Mouse (Mus musculus) kidney, adult 2 months (tissue): ENCODE data around the gene Hint1. TPM values are rescaled to one million over a fixed set of nuclear protein-coding genes. Genes with fewer than 3 reads are reported as not detected.

Source experiments
- DNase-seq: peaks from one replicate; pipeline ENCODE4 v3.0.0; 2021
- H3K27ac ChIP-seq: fragments of 200-500 bp; 2 replicates; pipeline ENCODE4 v1.5.1; 2012; ENCODE audit warnings: low read depth, low read length, control low read depth, inconsistent platforms; ENCODE audit not compliant: insufficient read depth
- H3K27me3 ChIP-seq: fragments of 200-500 bp; replicated peaks from 2 replicates; pipeline ENCODE4 v1.6.1; 2012; ENCODE audit warnings: mild to moderate bottlenecking, moderate library complexity, low read length, inconsistent platforms; ENCODE audit not compliant: control insufficient read depth, insufficient read depth
- H3K36me3 ChIP-seq: fragments of 200-500 bp; 2 replicates; pipeline ENCODE4 v1.6.1; 2012; ENCODE audit warnings: mild to moderate bottlenecking, moderate library complexity, low read length, inconsistent platforms; ENCODE audit not compliant: control insufficient read depth, insufficient read depth
- H3K4me1 ChIP-seq: fragments of 200-500 bp; 2 replicates; pipeline ENCODE4 v1.6.1; 2011; ENCODE audit warnings: low read length; ENCODE audit not compliant: control insufficient read depth, insufficient read depth
- H3K4me3 ChIP-seq: fragments of 200-500 bp; 2 replicates; pipeline ENCODE4 v1.5.1; 2011; ENCODE audit warnings: mild to moderate bottlenecking, low read depth, low read length, control low read depth; ENCODE audit not compliant: insufficient read depth
- CTCF ChIP-seq: fragments of 200-500 bp; conservative IDR thresholded peaks from 2 replicates; pipeline ENCODE4 v1.5.1; 2011; ENCODE audit warnings: low read depth, mild to moderate bottlenecking, control low read depth, low read length, moderate library complexity, mixed read lengths; ENCODE audit not compliant: insufficient read depth, insufficient read length
- POLR2A ChIP-seq: fragments of 200-500 bp; IDR thresholded peaks from one replicate; pipeline ENCODE4 v1.6.1; 2011; ENCODE audit warnings: low read depth, low read length, control low read depth
- WGBS: fragments of 180-500 bp; shearing (Covaris S2); methylation state at CpG from one replicate; pipeline ENCODE4 v1.1.7; 2018; 5-methylcytosine and 5-hydroxymethylcytosine counted together
- polyA plus RNA-seq: library from polyadenylated mRNA; depleted of rRNA; stranded (reverse); fragments of >200 nt; gene quantifications from 2 replicates; pipeline ENCODE4 v1.2.3, GENCODE M21; 2012

The Hint1 gene
- polyA plus RNA-seq, 1 experiment = 1,173 TPM

GRCm38 (mm10) chr11:54907259-54907658, 41.1 kb downstream of the Hint1 start:
- peak overlapping the region; percentile 99 for H3K27ac ChIP-seq
- TF ChIP-seq CTCF (no peak), POLR2A (no peak)
- H3K4me1 ChIP-seq = no peaks in the 10 kb centered on the region; the same call in 1 of the 2 replicates
- H3K27me3 ChIP-seq = no peaks in the 10 kb centered on the region
- H3K4me3 ChIP-seq = peak overlapping the region; percentile 42
- peak; percentile 60 for DNase-seq
- H3K36me3 ChIP-seq = peaks cover 32% of the 10 kb centered on the region; the same call in 1 of the 2 replicates
- 71% methylated on average over 5 of the region's 5 CpGs for WGBS

GRCm38 (mm10) chr11:54909273-54909672, 43.1 kb downstream of the Hint1 start:
- TF ChIP-seq CTCF (no peak), POLR2A (peak; percentile 20)
- no peak for DNase-seq
- Histone ChIP-seq H3K4me3 (no peak overlapping the region), H3K27ac (peak overlapping the region; percentile 99), H3K4me1 (peaks cover 5% of the 10 kb centered on the region; the same call in 1 of the 2 replicates), H3K36me3 (peaks cover 31% of the 10 kb centered on the region; the same call in 1 of the 2 replicates), H3K27me3 (no peaks in the 10 kb centered on the region)
- 78% methylated on average over 11 of the region's 11 CpGs for WGBS

- TF ChIP-seq CTCF (no peak), POLR2A (peak; percentile 87)
- 69% methylated on average over 12 of the region's 12 CpGs for WGBS
- H3K36me3 ChIP-seq = peaks cover 29% of the 10 kb centered on the region; the same call in 1 of the 2 replicates
- DNase-seq = no peak
- H3K27ac ChIP-seq = peak overlapping the region; percentile 99
- H3K27me3 ChIP-seq = no peaks in the 10 kb centered on the region
- peaks cover 5% of the 10 kb centered on the region; the same call in 1 of the 2 replicates for H3K4me1 ChIP-seq
- H3K4me3 ChIP-seq = no peak overlapping the region
These were observed 44.0 kb downstream of the Hint1 start for GRCm38 (mm10) chr11:54910081-54910665.

- WGBS = 63% methylated on average over 3 of the region's 3 CpGs
- H3K27ac ChIP-seq = peak overlapping the region; percentile 99
- no peaks in the 10 kb centered on the region for H3K27me3 ChIP-seq
- peaks cover 28% of the 10 kb centered on the region; the same call in 1 of the 2 replicates for H3K36me3 ChIP-seq
- H3K4me1 ChIP-seq = peaks cover 5% of the 10 kb centered on the region; the same call in 1 of the 2 replicates
- H3K4me3 ChIP-seq = no peak overlapping the region
- TF ChIP-seq POLR2A (peak; percentile 55), CTCF (no peak)
- peak; percentile 68 for DNase-seq
These were observed 45.0 kb downstream of the Hint1 start for GRCm38 (mm10) chr11:54911201-54911600.

GRCm38 (mm10) chr11:54911671-54912502, 45.7 kb downstream of the Hint1 start:
- TF ChIP-seq CTCF (no peak), POLR2A (no peak)
- Histone ChIP-seq H3K4me1 (peaks cover 5% of the 10 kb centered on the region; the same call in 1 of the 2 replicates), H3K27me3 (no peaks in the 10 kb centered on the region), H3K27ac (peak overlapping the region; percentile 99; the same call in 1 of the 2 replicates), H3K36me3 (peaks cover 28% of the 10 kb centered on the region; the same call in 1 of the 2 replicates), H3K4me3 (no peak overlapping the region)
- DNase-seq = peak; percentile 67
- 72% methylated on average over 7 of the region's 7 CpGs for WGBS

- TF ChIP-seq POLR2A (no peak), CTCF (no peak)
- H3K36me3 ChIP-seq = peaks cover 22% of the 10 kb centered on the region; the same call in 1 of the 2 replicates
- H3K4me3 ChIP-seq = no peak overlapping the region
- peaks cover 5% of the 10 kb centered on the region; the same call in 1 of the 2 replicates for H3K4me1 ChIP-seq
- peak; percentile 81 for DNase-seq
- no peaks in the 10 kb centered on the region for H3K27me3 ChIP-seq
- peak overlapping the region; percentile 64 for H3K27ac ChIP-seq
- 43% methylated on average over 9 of the region's 9 CpGs for WGBS
These were observed 46.5 kb downstream of the Hint1 start for GRCm38 (mm10) chr11:54912503-54913316.
